9 mouse cellular contexts compared by ENCODE assay signal in genomic region chr11:101985990-101986389, GRCm38 (mm10). TPM values are rescaled to one million over a fixed set of nuclear protein-coding genes. Genes with fewer than 3 reads are reported as not detected.
DNase-seq lines count a peak whose midpoint lies in the region; ATAC-seq and TF ChIP-seq lines count a peak whose summit lies in the region.
"Had no signal": no experiment of that assay in that cellular context is flagged by ENCODE, and none has a peak within 500 bp of the region (broad histone marks: within the 10 kb centered on the region; RNA-seq: fewer than 3 reads in every experiment).

No protein-coding gene starts in this region.

- no peak for ATAC-seq in midbrain, embryonic 15.5 days (replicated peaks)
- ATAC-seq in kidney, postnatal 0 days (replicated peaks; ENCODE audit: low FRiP score, low read depth): no peak
- no peak for ATAC-seq in liver, embryonic 12.5 days
- peak; percentile 62; the same call in 1 of the 2 replicates for ATAC-seq in neutrophil, adult 5-6 weeks (ENCODE audit: extremely low read depth, insufficient number of reproducible peaks, low FRiP score, poor library complexity, severe bottlenecking)

- no peak overlapping the region for H3K4me3 ChIP-seq in midbrain, embryonic 10.5 days
- no peak overlapping the region for H3K4me3 ChIP-seq in midbrain, embryonic 15.5 days
- no peak overlapping the region for H3K4me3 ChIP-seq in cortical plate, adult 2 months (ENCODE audit: insufficient read depth, low read length)
- H3K4me3 ChIP-seq in kidney, postnatal 0 days (replicated peaks; ENCODE audit: low read depth, low read length): no peak overlapping the region
- H3K4me3 ChIP-seq in liver, embryonic 12.5 days: no peak overlapping the region
- H3K4me3 ChIP-seq: erythroblast, embryonic 14.5 days had no signal

- no peaks in the 10 kb centered on the region for H3K9me3 ChIP-seq in midbrain, embryonic 10.5 days (replicated peaks)
- H3K9me3 ChIP-seq in midbrain, embryonic 15.5 days: no peaks in the 10 kb centered on the region
- H3K9me3 ChIP-seq in kidney, postnatal 0 days (replicated peaks; ENCODE audit: low read length): no peaks in the 10 kb centered on the region
- no peaks in the 10 kb centered on the region for H3K9me3 ChIP-seq in liver, embryonic 12.5 days (replicated peaks)

- TF ChIP-seq CTCF in cortical plate, adult 2 months (IDR thresholded peaks at IDR 0.05; ENCODE audit: extremely low read depth, insufficient read depth, low read length): peak; percentile 99
- TF ChIP-seq CTCF in kidney, postnatal 0 days (IDR thresholded peaks at IDR 0.05; ENCODE audit: low read depth): peak; percentile 94

- no peak overlapping the region for H3K4me2 ChIP-seq in midbrain, embryonic 15.5 days
- H3K4me2 ChIP-seq in kidney, postnatal 0 days (ENCODE audit: low read length): peak overlapping the region; percentile 10; the same call in 1 of the 2 replicates
- H3K4me2 ChIP-seq in liver, embryonic 12.5 days: 0 out of 2 replicates have a peak overlapping the region, but pooled peaks have one; percentile 12

- H3K4me1 ChIP-seq in midbrain, embryonic 10.5 days: peaks cover 36% of the 10 kb centered on the region
- H3K4me1 ChIP-seq in midbrain, embryonic 15.5 days: peaks cover 20% of the 10 kb centered on the region; the same call in 1 of the 2 replicates
- H3K4me1 ChIP-seq in cortical plate, adult 2 months (ENCODE audit: control insufficient read depth, insufficient read depth, low read length): peaks cover 10% of the 10 kb centered on the region; the same call in 1 of the 2 replicates
- H3K4me1 ChIP-seq in kidney, postnatal 0 days (replicated peaks; ENCODE audit: insufficient read depth, low read length): peaks cover 15% of the 10 kb centered on the region
- H3K4me1 ChIP-seq in liver, embryonic 12.5 days: peaks cover 39% of the 10 kb centered on the region

- 12% methylated on average over 10 of the region's 10 CpGs for WGBS in midbrain, embryonic 10.5 days
- 5% methylated on average over 10 of the region's 10 CpGs for WGBS in midbrain, embryonic 15.5 days
- 5% methylated on average over 10 of the region's 10 CpGs for WGBS in kidney, postnatal 0 days
- 9% methylated on average over 10 of the region's 10 CpGs for WGBS in liver, embryonic 12.5 days (ENCODE audit: insufficient replicate concordance)

- 0 out of 2 replicates have a peak, but pooled peaks cover 4% of the 10 kb centered on the region for H3K36me3 ChIP-seq in midbrain, embryonic 10.5 days
- H3K36me3 ChIP-seq in midbrain, embryonic 15.5 days (replicated peaks): no peaks in the 10 kb centered on the region
- H3K36me3 ChIP-seq in kidney, postnatal 0 days (ENCODE audit: insufficient read depth, low read length): no peaks in the 10 kb centered on the region
- no peaks in the 10 kb centered on the region for H3K36me3 ChIP-seq in liver, embryonic 12.5 days

- TF ChIP-seq POLR2A in cortical plate, adult 2 months (IDR thresholded peaks at IDR 0.05; ENCODE audit: extremely low read depth, insufficient read depth, low read length): no peak

- H3K9ac ChIP-seq in midbrain, embryonic 15.5 days: no peak overlapping the region
- H3K9ac ChIP-seq in kidney, postnatal 0 days (ENCODE audit: low read depth, low read length): no peak overlapping the region
- H3K9ac ChIP-seq in liver, embryonic 12.5 days: no peak overlapping the region

- peaks cover 42% of the 10 kb centered on the region for H3K27me3 ChIP-seq in midbrain, embryonic 10.5 days (ENCODE audit: low read depth, poor library complexity, severe bottlenecking)
- 0 out of 2 replicates have a peak, but pooled peaks cover 4% of the 10 kb centered on the region for H3K27me3 ChIP-seq in midbrain, embryonic 15.5 days (replicated peaks)
- H3K27me3 ChIP-seq in kidney, postnatal 0 days (ENCODE audit: insufficient read depth, low read length): no peaks in the 10 kb centered on the region
- H3K27me3 ChIP-seq in liver, embryonic 12.5 days (replicated peaks): peaks cover 60% of the 10 kb centered on the region

- intact Hi-C loops in gastrocnemius, postnatal 36 days (cut with DNase I): loop anchor here (1.0 kb wide), 1 partner anchor 52 kb away; no protein-coding TSS in a partner anchor

- no peak overlapping the region for H3K27ac ChIP-seq in midbrain, embryonic 10.5 days (replicated peaks)
- H3K27ac ChIP-seq in midbrain, embryonic 15.5 days: no peak overlapping the region
- H3K27ac ChIP-seq in cortical plate, adult 2 months (ENCODE audit: insufficient read depth, low read length): no peak overlapping the region
- H3K27ac ChIP-seq in kidney, postnatal 0 days: no peak overlapping the region
- no peak overlapping the region for H3K27ac ChIP-seq in liver, embryonic 12.5 days

- DNase-seq in midbrain, embryonic 10.5 days (ENCODE audit: low spot score): peak; percentile 85
- peak; percentile 84 to 88 for DNase-seq in gastrocnemius, postnatal 36 days
- DNase-seq in kidney, postnatal 0 days (ENCODE audit: low spot score): peak; percentile 91
- peak; percentile 88 for DNase-seq in testis, postnatal 10 days (ENCODE audit: low spot score)

RNA-seq across cellular contexts. Expression of gene Dusp3, which starts 0.8 kb away (rescaled TPM):
- polyA plus RNA-seq in midbrain, embryonic 10.5 days (2016; fragmentation: Nextera tagmentation; extraction: Ambion mirVana): 12.2 and 13.1 TPM in 2 replicates
- polyA plus RNA-seq in midbrain, embryonic 15.5 days (2015; fragmentation: Nextera tagmentation; extraction: Ambion mirVana): 21.7 and 22.2 TPM in 2 replicates
- polyA plus RNA-seq in cortical plate, adult 2 months (2012; rRNA removed): 162 and 171 TPM in 2 replicates
- 100 to 1,000 TPM; 126 to 167 TPM for total RNA-seq in gastrocnemius, postnatal 36 days (2021)
- polyA plus RNA-seq in kidney, postnatal 0 days (2015; fragmentation: Nextera tagmentation; extraction: Ambion mirVana): 51.7 and 57.9 TPM in 2 replicates
- 12.9 and 13.4 TPM in 2 replicates for polyA plus RNA-seq in liver, embryonic 12.5 days (2016; fragmentation: Nextera tagmentation; extraction: Ambion mirVana)
- 9.5 and 12.0 TPM in 2 replicates for total RNA-seq in neutrophil, adult 5-6 weeks (2017)

RNA-seq across cellular contexts. Expression of gene Cfap97d1, which starts 1.9 kb away (rescaled TPM):
- polyA plus RNA-seq in midbrain, embryonic 10.5 days (2016; fragmentation: Nextera tagmentation; extraction: Ambion mirVana): not detected in 2 replicates
- not detected in 2 replicates for polyA plus RNA-seq in midbrain, embryonic 15.5 days (2015; fragmentation: Nextera tagmentation; extraction: Ambion mirVana)
- not detected in 2 replicates for polyA plus RNA-seq in cortical plate, adult 2 months (2012; rRNA removed)
- not detected for total RNA-seq in gastrocnemius, postnatal 36 days (2021)
- not detected in 2 replicates for polyA plus RNA-seq in kidney, postnatal 0 days (2015; fragmentation: Nextera tagmentation; extraction: Ambion mirVana)
- polyA plus RNA-seq in liver, embryonic 12.5 days (2016; fragmentation: Nextera tagmentation; extraction: Ambion mirVana): not detected in 2 replicates
- total RNA-seq in neutrophil, adult 5-6 weeks (2017): not detected in 2 replicates
- polyA plus RNA-seq: erythroblast, embryonic 14.5 days had no signal

RNA-seq across cellular contexts. Expression of gene Sost, which starts 19.2 kb away (rescaled TPM):
- 0.25 and 0.26 TPM in 2 replicates for polyA plus RNA-seq in midbrain, embryonic 10.5 days (2016; fragmentation: Nextera tagmentation; extraction: Ambion mirVana)
- polyA plus RNA-seq in midbrain, embryonic 15.5 days (2015; fragmentation: Nextera tagmentation; extraction: Ambion mirVana): not detected in 2 replicates
- 0.09 and 0.10 TPM in 2 replicates for polyA plus RNA-seq in cortical plate, adult 2 months (2012; rRNA removed)
- not detected for total RNA-seq in gastrocnemius, postnatal 36 days (2021)
- 1.6 and 1.8 TPM in 2 replicates for polyA plus RNA-seq in kidney, postnatal 0 days (2015; fragmentation: Nextera tagmentation; extraction: Ambion mirVana)
- 0.10 TPM in 2 replicates for polyA plus RNA-seq in liver, embryonic 12.5 days (2016; fragmentation: Nextera tagmentation; extraction: Ambion mirVana)
- not detected in 2 replicates for total RNA-seq in neutrophil, adult 5-6 weeks (2017)
- polyA plus RNA-seq: erythroblast, embryonic 14.5 days had no signal

RNA-seq across cellular contexts. Expression of gene Mpp3, which starts 42.3 kb away (rescaled TPM):
- polyA plus RNA-seq in midbrain, embryonic 10.5 days (2016; fragmentation: Nextera tagmentation; extraction: Ambion mirVana): 13.3 and 16.9 TPM in 2 replicates
- polyA plus RNA-seq in midbrain, embryonic 15.5 days (2015; fragmentation: Nextera tagmentation; extraction: Ambion mirVana): 60.1 and 62.9 TPM in 2 replicates
- 57.9 and 60.4 TPM in 2 replicates for polyA plus RNA-seq in cortical plate, adult 2 months (2012; rRNA removed)
- total RNA-seq in gastrocnemius, postnatal 36 days (2021): 10 to 100 TPM; 26.4 to 33.6 TPM
- polyA plus RNA-seq in kidney, postnatal 0 days (2015; fragmentation: Nextera tagmentation; extraction: Ambion mirVana): 3.5 and 4.2 TPM in 2 replicates
- polyA plus RNA-seq in liver, embryonic 12.5 days (2016; fragmentation: Nextera tagmentation; extraction: Ambion mirVana): 0.66 and 0.85 TPM in 2 replicates
- not detected in 2 replicates for total RNA-seq in neutrophil, adult 5-6 weeks (2017)
- polyA plus RNA-seq: erythroblast, embryonic 14.5 days had no signal

RNA-seq across cellular contexts. Expression of gene Cd300lg, which starts 55.3 kb away (rescaled TPM):
- 0.20 and 0.25 TPM in 2 replicates for polyA plus RNA-seq in midbrain, embryonic 10.5 days (2016; fragmentation: Nextera tagmentation; extraction: Ambion mirVana)
- polyA plus RNA-seq in midbrain, embryonic 15.5 days (2015; fragmentation: Nextera tagmentation; extraction: Ambion mirVana): 0.31 and 0.43 TPM in 2 replicates
- 0.15 and 0.19 TPM in 2 replicates for polyA plus RNA-seq in cortical plate, adult 2 months (2012; rRNA removed)
- 10 to 100 TPM; 17.6 to 18.2 TPM for total RNA-seq in gastrocnemius, postnatal 36 days (2021)
- 2.8 and 2.9 TPM in 2 replicates for polyA plus RNA-seq in kidney, postnatal 0 days (2015; fragmentation: Nextera tagmentation; extraction: Ambion mirVana)
- polyA plus RNA-seq in liver, embryonic 12.5 days (2016; fragmentation: Nextera tagmentation; extraction: Ambion mirVana): 0.50 and 0.51 TPM in 2 replicates
- total RNA-seq in neutrophil, adult 5-6 weeks (2017): 0.58 and 2.0 TPM in 2 replicates
- polyA plus RNA-seq: erythroblast, embryonic 14.5 days had no signal
